Mouse (Mus musculus): ENCODE results near the gene Galnt9. TPM values are rescaled to one million over a fixed set of nuclear protein-coding genes. Genes with fewer than 3 reads are reported as not detected.

The Galnt9 gene
- polyA plus RNA-seq, 2 experiments, result 0.03 TPM; not detected in 1

GRCm38 (mm10) chr5:110609868-110610267, 65.7 kb downstream of the Galnt9 start:
- H3K27ac ChIP-seq, result no peak overlapping the region
- no peak for DNase-seq (ENCODE audit: low read depth in 3 of 3, low spot score in 3 of 3)
- H3K9me3 ChIP-seq (ENCODE audit: control insufficient read depth, low read length), result no peaks in the 10 kb centered on the region
- WGBS (ENCODE audit: insufficient replicate concordance), result 60% methylated on average over 5 of the region's 5 CpGs
- no peaks in the 10 kb centered on the region for H3K4me1 ChIP-seq (replicated peaks; ENCODE audit: control insufficient read depth in 2 of 2, insufficient read depth in 2 of 2, low read length in 1 of 2)
- H3K4me2 ChIP-seq (ENCODE audit: low read depth), result no peak overlapping the region
- no peak for ATAC-seq (ENCODE audit: insufficient read depth)
- no peak overlapping the region for H3K9ac ChIP-seq (replicated peaks)
- TF ChIP-seq CTCF (IDR thresholded peaks at IDR 0.05; ENCODE audit: low read depth), result no peak
- no peak for TF ChIP-seq EP300 (IDR thresholded peaks at IDR 0.05; ENCODE audit: low read depth)
- H3K27me3 ChIP-seq (ENCODE audit: control insufficient read depth, insufficient read depth, low read length), result no peaks in the 10 kb centered on the region
- no peaks in the 10 kb centered on the region for H3K36me3 ChIP-seq (replicated peaks; ENCODE audit: control insufficient read depth, insufficient read depth, low read depth)
- no peak overlapping the region for H3K4me3 ChIP-seq (ENCODE audit: insufficient read depth in 1 of 2, low read depth in 2 of 2, low read length in 2 of 2)

DNA sequence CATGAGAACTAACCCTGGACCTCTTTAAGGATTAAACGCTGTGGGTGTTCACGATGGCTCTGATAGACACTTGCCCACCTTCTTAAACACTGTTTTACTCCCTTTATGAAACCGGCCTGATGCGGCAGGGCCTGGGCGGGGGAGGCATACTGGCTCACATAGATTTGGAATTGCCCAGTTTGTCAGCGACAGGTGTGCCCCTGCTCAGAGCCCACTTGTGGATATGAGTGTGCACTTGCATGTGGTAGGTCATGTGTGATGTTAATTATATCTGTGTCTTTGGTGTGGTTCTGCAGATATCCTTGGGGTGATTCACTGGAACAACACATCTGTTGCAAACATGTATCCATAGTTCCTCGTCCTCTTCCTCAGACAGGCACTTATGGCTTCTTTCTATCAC, 66.3 kb downstream of the Galnt9 start:
- H3K9me3 ChIP-seq (ENCODE audit: control insufficient read depth, low read length), result no peaks in the 10 kb centered on the region
- ATAC-seq (ENCODE audit: insufficient read depth), result no peak

GRCm38 (mm10) chr5:110611435-110612158, 67.4 kb downstream of the Galnt9 start:
- ATAC-seq (ENCODE audit: insufficient read depth) (no peak), DNase-seq (ENCODE audit: low read depth in 3 of 3, low spot score in 3 of 3) (no peak)
- Histone ChIP-seq H3K9me3 (ENCODE audit: control insufficient read depth, low read length) (no peaks in the 10 kb centered on the region), H3K4me1 (replicated peaks; ENCODE audit: control insufficient read depth in 2 of 2, insufficient read depth in 2 of 2, low read length in 1 of 2) (no peaks in the 10 kb centered on the region), H3K36me3 (replicated peaks; ENCODE audit: control insufficient read depth, insufficient read depth, low read depth) (no peaks in the 10 kb centered on the region), H3K4me3 (ENCODE audit: insufficient read depth in 1 of 2, low read depth in 2 of 2, low read length in 2 of 2) (no peak overlapping the region), H3K27me3 (ENCODE audit: control insufficient read depth, insufficient read depth, low read length) (no peaks in the 10 kb centered on the region), H3K4me2 (ENCODE audit: low read depth) (no peak overlapping the region), H3K9ac (replicated peaks) (no peak overlapping the region), H3K27ac (no peak overlapping the region)
- TF ChIP-seq CTCF (IDR thresholded peaks at IDR 0.05; ENCODE audit: low read depth), result no peak
- no peak for TF ChIP-seq EP300 (IDR thresholded peaks at IDR 0.05; ENCODE audit: low read depth)
- WGBS (ENCODE audit: insufficient replicate concordance), result 70% methylated on average over 5 of the region's 5 CpGs

More for the DNA sequence above, 66.3 kb downstream of the Galnt9 start:
- TF ChIP-seq EP300 (IDR thresholded peaks at IDR 0.05; ENCODE audit: low read depth), result no peak
- TF ChIP-seq CTCF (IDR thresholded peaks at IDR 0.05; ENCODE audit: low read depth), result no peak
- H3K36me3 ChIP-seq (replicated peaks; ENCODE audit: control insufficient read depth, insufficient read depth, low read depth), result no peaks in the 10 kb centered on the region
- H3K4me3 ChIP-seq (ENCODE audit: insufficient read depth in 1 of 2, low read depth in 2 of 2, low read length in 2 of 2), result no peak overlapping the region
- no peak overlapping the region for H3K27ac ChIP-seq
- DNase-seq (ENCODE audit: low read depth in 3 of 3, low spot score in 3 of 3), result no peak
- no peaks in the 10 kb centered on the region for H3K27me3 ChIP-seq (ENCODE audit: control insufficient read depth, insufficient read depth, low read length)
- WGBS (ENCODE audit: insufficient replicate concordance), result 70% methylated on average over 7 of the region's 7 CpGs
- H3K4me2 ChIP-seq (ENCODE audit: low read depth), result no peak overlapping the region
- H3K4me1 ChIP-seq (replicated peaks; ENCODE audit: control insufficient read depth in 2 of 2, insufficient read depth in 2 of 2, low read length in 1 of 2), result no peaks in the 10 kb centered on the region
- H3K9ac ChIP-seq (replicated peaks), result no peak overlapping the region

- 61% methylated on average over 6 of the region's 6 CpGs for WGBS (ENCODE audit: insufficient replicate concordance)
Observed at GRCm38 (mm10) chr5:110619226-110619625, 75.1 kb downstream of the Galnt9 start.

DNA sequence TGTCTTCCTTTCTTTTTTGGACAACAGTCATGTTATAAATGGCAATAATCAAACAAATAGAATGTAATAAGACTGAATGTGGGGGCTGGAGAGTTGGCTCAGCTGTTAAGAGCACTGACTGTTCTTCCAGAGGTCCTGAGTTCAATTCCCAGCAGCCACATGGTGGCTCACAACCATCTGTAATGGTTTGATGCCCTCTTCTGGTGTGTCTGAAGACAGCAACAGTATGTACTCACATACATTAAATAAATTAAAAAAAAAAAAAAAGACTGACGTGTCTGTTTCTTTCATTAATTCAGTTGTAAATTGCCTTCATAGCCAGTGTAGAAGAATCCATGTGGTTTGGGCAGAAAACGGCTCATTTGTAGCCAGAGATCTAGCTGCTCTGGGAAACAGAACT, 80.2 kb downstream of the Galnt9 start:
- Histone ChIP-seq H3K4me3 (ENCODE audit: insufficient read depth in 1 of 2, low read depth in 2 of 2, low read length in 2 of 2) (no peak overlapping the region), H3K36me3 (replicated peaks; ENCODE audit: control insufficient read depth, insufficient read depth, low read depth) (no peaks in the 10 kb centered on the region), H3K27me3 (ENCODE audit: control insufficient read depth, insufficient read depth, low read length) (no peaks in the 10 kb centered on the region; the same call in 1 of the 2 replicates), H3K4me1 (replicated peaks; ENCODE audit: control insufficient read depth in 2 of 2, insufficient read depth in 2 of 2, low read length in 1 of 2) (no peaks in the 10 kb centered on the region), H3K4me2 (ENCODE audit: low read depth) (no peak overlapping the region), H3K27ac (no peak overlapping the region), H3K9ac (replicated peaks) (no peak overlapping the region), H3K9me3 (ENCODE audit: control insufficient read depth, low read length) (no peaks in the 10 kb centered on the region)
- 49% methylated on average over 2 of the region's 2 CpGs for WGBS (ENCODE audit: insufficient replicate concordance)
- DNase-seq (ENCODE audit: low read depth in 3 of 3, low spot score in 3 of 3), result no peak
- TF ChIP-seq EP300 (IDR thresholded peaks at IDR 0.05; ENCODE audit: low read depth), result no peak
- no peak for TF ChIP-seq CTCF (IDR thresholded peaks at IDR 0.05; ENCODE audit: low read depth)
- no peak for ATAC-seq (ENCODE audit: insufficient read depth)

More at GRCm38 (mm10) chr5:110619226-110619625, 75.1 kb downstream of the Galnt9 start:
- no peaks in the 10 kb centered on the region for H3K27me3 ChIP-seq (ENCODE audit: control insufficient read depth, insufficient read depth, low read length)
- DNase-seq (ENCODE audit: low read depth in 3 of 3, low spot score in 3 of 3) (no peak), ATAC-seq (ENCODE audit: insufficient read depth) (no peak)
- H3K4me2 ChIP-seq (ENCODE audit: low read depth), result no peak overlapping the region
- no peaks in the 10 kb centered on the region for H3K4me1 ChIP-seq (replicated peaks; ENCODE audit: control insufficient read depth in 2 of 2, insufficient read depth in 2 of 2, low read length in 1 of 2)
- no peaks in the 10 kb centered on the region for H3K36me3 ChIP-seq (replicated peaks; ENCODE audit: control insufficient read depth, insufficient read depth, low read depth)
- H3K4me3 ChIP-seq (ENCODE audit: insufficient read depth in 1 of 2, low read depth in 2 of 2, low read length in 2 of 2), result no peak overlapping the region
- no peak for TF ChIP-seq CTCF (IDR thresholded peaks at IDR 0.05; ENCODE audit: low read depth)
- no peak for TF ChIP-seq EP300 (IDR thresholded peaks at IDR 0.05; ENCODE audit: low read depth)
- H3K9ac ChIP-seq (replicated peaks), result no peak overlapping the region
- H3K27ac ChIP-seq, result no peak overlapping the region
- H3K9me3 ChIP-seq (ENCODE audit: control insufficient read depth, low read length), result no peaks in the 10 kb centered on the region
